Mouse (Mus musculus) liver (tissue): ENCODE measurements around the gene Sox2.

ENCODE experiments used
- DNase-seq: peaks from one replicate; pipeline ENCODE4 v3.0.0-alpha.2; 2020; ENCODE audit warnings: mixed read lengths

Sox2 gene

GRCm38 (mm10) chr3:34649726-34650620 is at the start of gene Sox2:
Gene Sox2, plus strand, starts transcription at chr3:34650405.
- peak; percentile 70 for DNase-seq

GRCm38 (mm10) chr3:34601116-34601515 is 49.1 kb upstream of the Sox2 start:
- no peak for DNase-seq

- no peak for DNase-seq
These were observed 36.1 kb upstream of the Sox2 start for GRCm38 (mm10) chr3:34614107-34614506.

- no peak for DNase-seq
These were observed 34.7 kb upstream of the Sox2 start for GRCm38 (mm10) chr3:34615526-34615925.

GRCm38 (mm10) chr3:34618934-34619333 is 31.3 kb upstream of the Sox2 start:
- DNase-seq: no peak

- no peak for DNase-seq
These were observed 30.1 kb upstream of the Sox2 start for GRCm38 (mm10) chr3:34620121-34620520.

- DNase-seq: no peak
These were observed 25.4 kb upstream of the Sox2 start for GRCm38 (mm10) chr3:34624721-34625270.

GRCm38 (mm10) chr3:34626521-34626920 is 23.7 kb upstream of the Sox2 start:
- DNase-seq: no peak

- no peak for DNase-seq
These were observed 20.2 kb upstream of the Sox2 start for GRCm38 (mm10) chr3:34630031-34630430.

GRCm38 (mm10) chr3:34630736-34631135 is 19.5 kb upstream of the Sox2 start:
- DNase-seq: no peak

GRCm38 (mm10) chr3:34636958-34637357 is 13.2 kb upstream of the Sox2 start:
- DNase-seq: no peak

- DNase-seq: no peak
These were observed 12.7 kb upstream of the Sox2 start for GRCm38 (mm10) chr3:34637481-34637880.

GRCm38 (mm10) chr3:34637926-34638325 is 12.3 kb upstream of the Sox2 start:
- no peak for DNase-seq

- DNase-seq: no peak
These were observed 11.9 kb upstream of the Sox2 start for GRCm38 (mm10) chr3:34638344-34638743.

- DNase-seq: no peak
These were observed 11.0 kb upstream of the Sox2 start for GRCm38 (mm10) chr3:34639031-34639872.

GRCm38 (mm10) chr3:34639873-34640270 is 10.3 kb upstream of the Sox2 start:
- DNase-seq: no peak

GRCm38 (mm10) chr3:34640276-34640675 is 9.9 kb upstream of the Sox2 start:
- no peak for DNase-seq

- DNase-seq: peak; percentile 60
These were observed 9.3 kb upstream of the Sox2 start for GRCm38 (mm10) chr3:34640690-34641600.

- DNase-seq: no peak
These were observed 8.3 kb upstream of the Sox2 start for GRCm38 (mm10) chr3:34641756-34642497.

- no peak for DNase-seq
These were observed 7.7 kb upstream of the Sox2 start for GRCm38 (mm10) chr3:34642498-34642941.

GRCm38 (mm10) chr3:34643067-34643466 is 7.1 kb upstream of the Sox2 start:
- DNase-seq: no peak
